Mouse (Mus musculus) testis, adult 2 months (tissue): Measurements from ENCODE around the gene Ndufa4l2.

Source experiments
- CTCF ChIP-seq: fragments of 200-500 bp; IDR thresholded peaks from 2 replicates; pipeline ENCODE4 v1.5.1; 2012; ENCODE audit warnings: low read depth, mild to moderate bottlenecking, inconsistent platforms, low read length, moderate library complexity; ENCODE audit not compliant: control insufficient read depth, insufficient read depth, insufficient replicate concordance
- POLR2A ChIP-seq: fragments of 200-500 bp; IDR thresholded peaks from 2 replicates; pipeline ENCODE4 v1.6.1; 2012; ENCODE audit warnings: low read depth, mild to moderate bottlenecking, inconsistent platforms, low read length, moderate library complexity; ENCODE audit not compliant: control insufficient read depth

GRCm38 (mm10) chr10:127541510-127541909, 26.7 kb downstream of the Ndufa4l2 start:
- no peak for TF ChIP-seq POLR2A
- no peak for TF ChIP-seq CTCF
